Mouse (Mus musculus): Measurements from ENCODE around the gene Ddx58. TPM values are rescaled to one million over a fixed set of nuclear protein-coding genes. Genes with fewer than 3 reads are reported as not detected.

The Ddx58 gene
- polyA plus RNA-seq, 1 experiment from 2014 or later, result 63.2 TPM

GRCm38 (mm10) chr4:40221004-40221760, 18.4 kb downstream of the Ddx58 start:
- no peak overlapping the region for H3K4me3 ChIP-seq (ENCODE audit: inconsistent target)
- no peaks in the 10 kb centered on the region for H3K79me2 ChIP-seq (ENCODE audit: inconsistent target)
- H3K27ac ChIP-seq, result no peak overlapping the region
- peaks cover 96% of the 10 kb centered on the region for H3K36me3 ChIP-seq (ENCODE audit: inconsistent target)
- WGBS (ENCODE audit: missing documents), result 87% methylated on average over 11 of the region's 14 CpGs

- H3K36me3 ChIP-seq (ENCODE audit: inconsistent target), result peaks cover 93% of the 10 kb centered on the region
- WGBS (ENCODE audit: missing documents), result 94% methylated on average over 12 of the region's 12 CpGs
Measured at GRCm38 (mm10) chr4:40220437-40220836, 19.2 kb downstream of the Ddx58 start.

DNA sequence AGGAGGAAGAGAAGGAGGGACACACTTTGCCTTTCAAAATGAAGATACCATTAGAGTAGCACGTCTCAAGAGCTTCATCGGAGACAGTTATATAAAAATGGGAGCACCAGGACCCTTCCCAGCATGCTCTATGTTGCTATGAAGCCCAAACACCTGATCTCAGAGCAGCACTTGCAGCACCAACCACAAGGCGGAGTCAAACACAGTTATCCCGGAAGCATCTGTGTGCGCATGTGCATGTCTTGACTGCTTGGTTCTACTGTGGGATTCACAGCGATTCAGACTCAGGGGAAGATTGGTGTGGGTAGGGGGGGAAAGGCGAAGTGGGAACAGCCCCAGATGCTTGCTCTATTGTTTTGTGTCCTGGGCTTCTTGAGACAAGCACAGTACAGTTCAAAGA, 21.2 kb downstream of the Ddx58 start:
- WGBS (ENCODE audit: missing documents), result 74% methylated on average over 7 of the region's 7 CpGs
- Histone ChIP-seq H3K79me2 (ENCODE audit: inconsistent target) (no peaks in the 10 kb centered on the region), H3K4me3 (ENCODE audit: inconsistent target) (no peak overlapping the region), H3K36me3 (ENCODE audit: inconsistent target) (peaks cover 91% of the 10 kb centered on the region), H3K27ac (no peak overlapping the region)

More at GRCm38 (mm10) chr4:40220437-40220836, 19.2 kb downstream of the Ddx58 start:
- Histone ChIP-seq H3K27ac (no peak overlapping the region), H3K79me2 (ENCODE audit: inconsistent target) (no peaks in the 10 kb centered on the region), H3K4me3 (ENCODE audit: inconsistent target) (no peak overlapping the region)

DNA sequence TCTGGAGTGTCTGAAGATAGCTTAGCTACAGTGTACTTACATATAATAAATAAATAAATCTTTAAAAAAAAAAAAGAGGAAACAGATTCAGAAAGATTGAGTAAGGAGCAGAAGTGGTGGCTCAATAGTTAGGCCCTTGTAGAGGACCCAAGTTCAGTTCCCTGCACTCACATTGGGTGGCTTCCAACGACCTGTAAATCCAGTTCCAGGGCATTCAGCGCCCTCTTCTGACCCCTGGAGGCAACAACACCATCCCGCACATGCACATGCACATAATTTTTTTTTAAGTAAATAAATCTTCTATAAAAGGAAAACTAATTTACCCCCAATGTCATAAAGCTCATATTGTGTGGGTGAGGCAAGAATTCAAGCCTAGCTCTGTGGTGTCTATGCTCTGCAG, 21.7 kb downstream of the Ddx58 start:
- H3K36me3 ChIP-seq (ENCODE audit: inconsistent target), result peaks cover 91% of the 10 kb centered on the region
- no peaks in the 10 kb centered on the region for H3K79me2 ChIP-seq (ENCODE audit: inconsistent target)
- no peak overlapping the region for H3K27ac ChIP-seq
- WGBS (ENCODE audit: missing documents), result 70% methylated on average over 3 of the region's 3 CpGs
- no peak overlapping the region for H3K4me3 ChIP-seq (ENCODE audit: inconsistent target)

DNA sequence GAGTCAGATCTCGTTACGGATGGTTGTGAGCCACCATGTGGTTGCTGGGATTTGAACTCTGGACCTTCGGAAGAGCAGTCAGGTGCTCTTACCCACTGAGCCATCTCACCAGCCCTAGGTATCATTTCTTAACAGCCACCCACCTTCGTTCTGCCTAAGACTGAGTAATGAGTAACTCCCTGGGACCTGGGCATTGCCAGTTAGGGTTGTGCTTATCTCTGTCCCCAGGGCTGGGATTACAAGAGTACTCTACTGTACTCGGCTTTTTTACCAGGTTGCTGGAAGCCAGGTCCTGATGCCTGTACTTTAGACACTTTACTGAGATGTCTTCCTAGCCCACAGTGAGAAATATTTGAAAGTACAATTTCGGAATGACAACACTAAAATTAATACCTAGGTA, 27.5 kb downstream of the Ddx58 start:
- Histone ChIP-seq H3K79me2 (ENCODE audit: inconsistent target) (no peaks in the 10 kb centered on the region), H3K36me3 (ENCODE audit: inconsistent target) (peaks cover 90% of the 10 kb centered on the region), H3K27ac (no peak overlapping the region), H3K4me3 (ENCODE audit: inconsistent target) (no peak overlapping the region)
- WGBS (ENCODE audit: missing documents), result 98% methylated on average over 3 of the region's 6 CpGs

- WGBS (ENCODE audit: missing documents), result 98% methylated on average over 5 of the region's 5 CpGs
- Histone ChIP-seq H3K27ac (no peak overlapping the region), H3K36me3 (ENCODE audit: inconsistent target) (peaks cover 87% of the 10 kb centered on the region)
Measured at GRCm38 (mm10) chr4:40207701-40208100, 31.9 kb downstream of the Ddx58 start.

GRCm38 (mm10) chr4:40205231-40205903, 34.3 kb downstream of the Ddx58 start:
- H3K27ac ChIP-seq, result no peak overlapping the region
- 93% methylated on average over 22 of the region's 22 CpGs for WGBS (ENCODE audit: missing documents)
- H3K4me3 ChIP-seq (ENCODE audit: inconsistent target), result no peak overlapping the region
- no peaks in the 10 kb centered on the region for H3K79me2 ChIP-seq (ENCODE audit: inconsistent target)
- peaks cover 65% of the 10 kb centered on the region for H3K36me3 ChIP-seq (ENCODE audit: inconsistent target)

More at GRCm38 (mm10) chr4:40207701-40208100, 31.9 kb downstream of the Ddx58 start:
- Histone ChIP-seq H3K4me3 (ENCODE audit: inconsistent target) (no peak overlapping the region), H3K79me2 (ENCODE audit: inconsistent target) (no peaks in the 10 kb centered on the region)

GRCm38 (mm10) chr4:40204374-40204773, 35.3 kb downstream of the Ddx58 start:
- Histone ChIP-seq H3K79me2 (ENCODE audit: inconsistent target) (no peaks in the 10 kb centered on the region), H3K4me3 (ENCODE audit: inconsistent target) (no peak overlapping the region), H3K36me3 (ENCODE audit: inconsistent target) (peaks cover 55% of the 10 kb centered on the region), H3K27ac (no peak overlapping the region)
- WGBS (ENCODE audit: missing documents), result 97% methylated on average over 3 of the region's 3 CpGs

DNA sequence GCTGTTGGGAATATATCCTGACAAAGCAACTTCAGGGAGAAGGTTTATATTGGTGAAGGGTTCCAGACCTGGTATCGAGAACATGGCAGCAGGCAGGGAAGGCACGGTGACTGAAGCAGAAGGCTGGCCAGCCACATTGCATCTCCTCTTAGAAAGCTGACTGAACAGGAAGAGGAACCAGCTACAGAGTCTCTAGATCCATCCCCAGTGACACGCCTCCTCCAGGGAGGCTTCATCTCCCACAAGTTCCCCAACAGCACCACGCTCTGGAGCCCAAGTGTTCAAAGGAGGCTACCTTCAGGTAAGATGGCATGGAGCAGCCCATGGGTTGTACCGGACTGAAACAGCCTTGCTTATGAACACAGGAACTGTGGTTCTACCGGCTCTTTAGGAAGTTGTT, 37.4 kb downstream of the Ddx58 start:
- 64% methylated on average over 6 of the region's 6 CpGs for WGBS (ENCODE audit: missing documents)
- peaks cover 48% of the 10 kb centered on the region for H3K36me3 ChIP-seq (ENCODE audit: inconsistent target)
- no peak overlapping the region for H3K4me3 ChIP-seq (ENCODE audit: inconsistent target)
- no peak overlapping the region for H3K27ac ChIP-seq
- no peaks in the 10 kb centered on the region for H3K79me2 ChIP-seq (ENCODE audit: inconsistent target)

- 100% methylated on average over 2 of the region's 2 CpGs for WGBS (ENCODE audit: missing documents)
Measured at GRCm38 (mm10) chr4:40195336-40195735, 44.3 kb downstream of the Ddx58 start.

GRCm38 (mm10) chr4:40193461-40193860, 46.2 kb downstream of the Ddx58 start:
- peaks cover 63% of the 10 kb centered on the region for H3K36me3 ChIP-seq (ENCODE audit: inconsistent target)
- no peaks in the 10 kb centered on the region for H3K79me2 ChIP-seq (ENCODE audit: inconsistent target)
- H3K27ac ChIP-seq, result no peak overlapping the region
- no peak overlapping the region for H3K4me3 ChIP-seq (ENCODE audit: inconsistent target)
- 73% methylated on average over 9 of the region's 9 CpGs for WGBS (ENCODE audit: missing documents)

More at GRCm38 (mm10) chr4:40195336-40195735, 44.3 kb downstream of the Ddx58 start:
- Histone ChIP-seq H3K79me2 (ENCODE audit: inconsistent target) (no peaks in the 10 kb centered on the region), H3K4me3 (ENCODE audit: inconsistent target) (no peak overlapping the region), H3K27ac (no peak overlapping the region), H3K36me3 (ENCODE audit: inconsistent target) (peaks cover 46% of the 10 kb centered on the region)

- WGBS (ENCODE audit: missing documents), result 85% methylated on average over 2 of the region's 2 CpGs
- Histone ChIP-seq H3K79me2 (ENCODE audit: inconsistent target) (no peaks in the 10 kb centered on the region), H3K36me3 (ENCODE audit: inconsistent target) (peaks cover 65% of the 10 kb centered on the region), H3K4me3 (ENCODE audit: inconsistent target) (no peak overlapping the region), H3K27ac (no peak overlapping the region)
Measured at GRCm38 (mm10) chr4:40192246-40192645, 47.4 kb downstream of the Ddx58 start.

DNA sequence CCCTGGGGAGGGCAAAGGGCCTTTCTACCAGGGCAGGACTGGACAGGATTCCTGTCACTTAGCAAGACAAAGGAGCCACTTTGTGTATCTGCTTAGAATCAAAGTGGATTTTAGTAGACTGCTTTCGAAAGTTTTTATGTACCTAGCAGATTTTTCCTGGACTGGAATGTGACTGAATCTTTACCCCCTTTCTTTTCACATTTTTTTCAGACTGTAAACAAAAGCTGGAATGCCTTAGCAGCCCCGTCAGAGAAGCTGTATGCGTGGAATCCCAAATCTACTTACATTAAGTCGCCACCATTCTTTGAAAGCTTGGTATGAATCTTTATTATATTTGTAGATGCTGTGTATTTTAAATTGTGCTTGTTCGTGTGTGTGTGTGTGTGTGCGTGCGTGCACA, 51.7 kb downstream of the Ddx58 start:
- Histone ChIP-seq H3K79me2 (ENCODE audit: inconsistent target) (no peaks in the 10 kb centered on the region), H3K4me3 (ENCODE audit: inconsistent target) (no peak overlapping the region), H3K36me3 (ENCODE audit: inconsistent target) (peaks cover 76% of the 10 kb centered on the region), H3K27ac (no peak overlapping the region)
- 93% methylated on average over 7 of the region's 7 CpGs for WGBS (ENCODE audit: missing documents)

- H3K36me3 ChIP-seq (ENCODE audit: inconsistent target), result peaks cover 88% of the 10 kb centered on the region
- no peak overlapping the region for H3K27ac ChIP-seq
- 96% methylated on average over 5 of the region's 5 CpGs for WGBS (ENCODE audit: missing documents)
- no peaks in the 10 kb centered on the region for H3K79me2 ChIP-seq (ENCODE audit: inconsistent target)
- no peak overlapping the region for H3K4me3 ChIP-seq (ENCODE audit: inconsistent target)
Measured at GRCm38 (mm10) chr4:40184470-40184869, 55.2 kb downstream of the Ddx58 start.

- no peak overlapping the region for H3K4me3 ChIP-seq (ENCODE audit: inconsistent target)
- no peak overlapping the region for H3K27ac ChIP-seq
- 98% methylated on average over 6 of the region's 6 CpGs for WGBS (ENCODE audit: missing documents)
- H3K36me3 ChIP-seq (ENCODE audit: inconsistent target), result peaks cover 84% of the 10 kb centered on the region
- H3K79me2 ChIP-seq (ENCODE audit: inconsistent target), result no peaks in the 10 kb centered on the region
Measured at GRCm38 (mm10) chr4:40183781-40184180, 55.8 kb downstream of the Ddx58 start.
